Mouse (Mus musculus): ENCODE measurements around the gene Insl3. TPM values are rescaled to one million over a fixed set of nuclear protein-coding genes. Genes with fewer than 3 reads are reported as not detected.
"Not testable (repeated sequence)": the region's sequence is repeated elsewhere in the genome, so short reads cannot be mapped to it uniquely, and the experiment has no call there.

Gene Insl3
- polyA plus RNA-seq, 1 experiment = 0.13 TPM

DNA sequence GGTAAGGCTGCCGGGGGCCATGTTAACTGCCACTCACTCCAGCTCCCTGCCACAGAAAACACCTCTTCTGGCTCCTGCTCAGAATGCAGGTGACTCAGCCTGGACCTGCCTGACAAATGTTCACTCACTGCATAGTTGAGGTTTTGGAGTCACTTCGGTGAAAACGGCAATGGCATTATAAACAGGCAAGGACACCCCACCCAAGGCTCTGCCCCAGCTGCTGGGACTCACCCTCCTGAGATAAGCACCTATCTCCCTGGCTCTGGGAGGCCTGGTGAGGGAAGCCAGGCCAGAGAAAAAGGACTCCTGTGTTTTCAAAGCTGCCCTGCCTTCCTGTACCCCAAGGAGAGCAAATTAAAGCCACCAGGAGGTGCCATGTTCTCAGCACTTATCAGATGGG, 13.9 kb downstream of the Insl3 start:
- TF ChIP-seq MYOG (IDR thresholded peaks at IDR 0.05; ENCODE audit: control insufficient read depth in 1 of 3, insufficient read depth in 1 of 3, insufficient read length in 2 of 3, low read depth in 2 of 3) (peak in 1 of 3 experiments; percentile 3), TCF3 (IDR thresholded peaks at IDR 0.05; ENCODE audit: insufficient read length, low read depth) (no peak)
- Histone ChIP-seq H3K79me2 (ENCODE audit: control insufficient read depth, insufficient read depth) (no peaks in the 10 kb centered on the region), H3K36me3 (ENCODE audit: control insufficient read depth, insufficient read depth) (no peaks in the 10 kb centered on the region), H3K27me3 (ENCODE audit: control insufficient read depth, insufficient read depth, insufficient read length) (peaks cover 6% of the 10 kb centered on the region), H3K4me3 (no peak overlapping the region), H3ac (ENCODE audit: control insufficient read depth, insufficient read length) (no peak overlapping the region), H3K4me2 (ENCODE audit: low read depth) (no peak overlapping the region)

DNA sequence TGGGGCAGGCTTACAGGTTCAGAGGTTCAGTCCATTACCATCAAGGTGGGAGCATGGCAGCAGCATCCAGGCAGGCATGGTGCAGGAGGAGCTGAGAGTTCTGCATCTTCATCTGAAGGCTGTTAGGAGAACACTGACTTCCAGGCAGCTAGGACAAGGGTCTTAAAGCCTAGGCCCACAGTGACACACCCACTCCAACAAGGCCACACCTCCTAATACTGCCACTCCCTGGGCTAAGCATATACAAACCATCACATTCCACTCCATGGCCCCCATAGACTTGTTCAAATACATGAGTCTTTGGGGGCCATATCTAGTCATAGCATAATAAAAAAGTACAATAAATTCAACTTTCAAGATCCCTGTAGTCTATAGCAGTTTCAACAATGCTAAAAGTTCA, 14.4 kb downstream of the Insl3 start:
- not testable (repeated sequence) for H3K4me2 ChIP-seq (ENCODE audit: low read depth); H3K4me3 ChIP-seq; H3K79me2 ChIP-seq (ENCODE audit: control insufficient read depth, insufficient read depth); H3K36me3 ChIP-seq (ENCODE audit: control insufficient read depth, insufficient read depth); H3K27me3 ChIP-seq (ENCODE audit: control insufficient read depth, insufficient read depth, insufficient read length); H3ac ChIP-seq (ENCODE audit: control insufficient read depth, insufficient read length)

DNA sequence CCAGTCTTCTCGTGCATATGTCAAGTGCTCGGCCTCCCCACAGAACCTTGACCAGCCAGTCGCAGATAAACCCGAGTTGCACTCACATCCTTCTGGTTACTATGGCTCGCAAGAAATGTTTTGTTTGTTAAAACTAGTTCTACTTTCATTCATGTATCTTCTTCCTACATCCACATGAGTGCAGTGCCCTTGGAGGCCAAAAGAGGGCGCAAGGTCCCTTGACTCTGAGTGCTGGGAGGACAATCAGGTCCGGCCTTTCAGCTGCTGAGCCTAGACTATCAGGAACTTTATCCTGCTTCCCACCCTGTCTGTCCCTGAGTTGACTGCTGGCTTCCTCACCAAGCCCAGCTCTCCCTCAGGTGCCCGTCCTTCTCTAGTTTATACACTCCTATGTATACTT, 18.9 kb downstream of the Insl3 start:
- no peaks in the 10 kb centered on the region for H3K79me2 ChIP-seq (ENCODE audit: control insufficient read depth, insufficient read depth)
- no peak overlapping the region for H3ac ChIP-seq (ENCODE audit: control insufficient read depth, insufficient read length)
- no peaks in the 10 kb centered on the region for H3K36me3 ChIP-seq (ENCODE audit: control insufficient read depth, insufficient read depth)
- TF ChIP-seq SRF (IDR thresholded peaks at IDR 0.05; ENCODE audit: control insufficient read depth, insufficient read length, low read depth) (no peak), POLR2A (IDR thresholded peaks at IDR 0.05; ENCODE audit: insufficient read length, low read depth) (no peak), USF1 (IDR thresholded peaks at IDR 0.05; ENCODE audit: low read depth) (no peak), REST (IDR thresholded peaks at IDR 0.05; ENCODE audit: insufficient read depth, insufficient read length) (no peak), TCF3 (IDR thresholded peaks at IDR 0.05; ENCODE audit: insufficient read length, low read depth) (no peak), TCF12 (IDR thresholded peaks at IDR 0.05; ENCODE audit: insufficient read depth, poor library complexity, severe bottlenecking) (no peak), MYOG (IDR thresholded peaks at IDR 0.05; ENCODE audit: control insufficient read depth in 1 of 3, insufficient read depth in 1 of 3, insufficient read length in 2 of 3, low read depth in 2 of 3) (no peak), E2F4 (IDR thresholded peaks at IDR 0.05; ENCODE audit: insufficient read depth) (no peak), CEBPB (IDR thresholded peaks at IDR 0.05; ENCODE audit: insufficient read depth, poor library complexity, severe bottlenecking) (no peak), MAX (IDR thresholded peaks at IDR 0.05; ENCODE audit: low read depth) (no peak), MYOD1 (IDR thresholded peaks at IDR 0.05; ENCODE audit: control insufficient read depth in 1 of 3, insufficient read length in 2 of 3, low read depth in 2 of 3) (no peak), POLR2AphosphoS2 (IDR thresholded peaks at IDR 0.05; ENCODE audit: insufficient read length, low read depth) (no peak)
- peaks cover 24% of the 10 kb centered on the region for H3K27me3 ChIP-seq (ENCODE audit: control insufficient read depth, insufficient read depth, insufficient read length)
- no peak overlapping the region for H3K4me2 ChIP-seq (ENCODE audit: low read depth)
- no peak overlapping the region for H3K4me3 ChIP-seq

DNA sequence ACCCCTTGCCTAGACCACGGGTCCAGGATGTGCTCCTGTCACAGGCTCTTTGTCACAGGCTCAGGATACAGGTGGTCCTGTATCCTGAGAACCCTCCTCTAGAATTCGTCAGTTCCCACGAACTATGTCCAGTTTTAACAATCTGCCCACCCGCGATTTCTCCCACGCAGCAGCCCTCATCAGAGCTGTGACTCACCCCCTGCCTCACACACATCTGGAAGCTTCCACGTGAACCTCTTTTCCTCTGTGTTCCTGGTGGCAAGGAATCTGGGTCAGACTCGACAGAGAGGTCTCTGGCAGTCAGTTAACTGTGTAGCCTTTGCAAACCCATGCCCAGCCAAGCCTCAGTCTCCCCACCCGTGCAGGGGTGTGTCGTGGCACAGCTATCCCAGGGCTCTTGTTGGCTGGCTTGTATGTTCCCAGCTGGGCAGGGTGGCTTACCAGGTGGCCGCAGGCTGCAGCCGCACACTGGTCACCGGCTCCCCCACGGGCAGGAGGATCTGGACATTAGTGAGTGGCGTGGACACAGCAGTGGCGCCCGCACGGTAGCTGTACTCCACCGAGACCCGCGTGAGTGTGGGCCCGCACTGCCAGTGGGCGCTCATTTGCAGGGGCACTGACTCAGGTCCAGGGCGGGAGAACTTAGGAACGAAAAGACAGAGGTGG, 20.3 kb downstream of the Insl3 start:
- Histone ChIP-seq H3ac (ENCODE audit: control insufficient read depth, insufficient read length) (no peak overlapping the region), H3K4me2 (ENCODE audit: low read depth) (no peak overlapping the region), H3K4me3 (no peak overlapping the region), H3K36me3 (ENCODE audit: control insufficient read depth, insufficient read depth) (no peaks in the 10 kb centered on the region), H3K27me3 (ENCODE audit: control insufficient read depth, insufficient read depth, insufficient read length) (peaks cover 24% of the 10 kb centered on the region), H3K79me2 (ENCODE audit: control insufficient read depth, insufficient read depth) (no peaks in the 10 kb centered on the region)
- no peak for TF ChIP-seq MYOG (IDR thresholded peaks at IDR 0.05; ENCODE audit: control insufficient read depth in 1 of 3, insufficient read depth in 1 of 3, insufficient read length in 2 of 3, low read depth in 2 of 3)
- TF ChIP-seq TCF12 (IDR thresholded peaks at IDR 0.05; ENCODE audit: insufficient read depth, poor library complexity, severe bottlenecking) = no peak
- no peak for TF ChIP-seq POLR2AphosphoS2 (IDR thresholded peaks at IDR 0.05; ENCODE audit: insufficient read length, low read depth)
- TF ChIP-seq USF1 (IDR thresholded peaks at IDR 0.05; ENCODE audit: low read depth) = no peak
- TF ChIP-seq CEBPB (IDR thresholded peaks at IDR 0.05; ENCODE audit: insufficient read depth, poor library complexity, severe bottlenecking) = no peak
- no peak for TF ChIP-seq REST (IDR thresholded peaks at IDR 0.05; ENCODE audit: insufficient read depth, insufficient read length)
- no peak for TF ChIP-seq TCF3 (IDR thresholded peaks at IDR 0.05; ENCODE audit: insufficient read length, low read depth)
- TF ChIP-seq E2F4 (IDR thresholded peaks at IDR 0.05; ENCODE audit: insufficient read depth) = no peak
- no peak for TF ChIP-seq SRF (IDR thresholded peaks at IDR 0.05; ENCODE audit: control insufficient read depth, insufficient read length, low read depth)

DNA sequence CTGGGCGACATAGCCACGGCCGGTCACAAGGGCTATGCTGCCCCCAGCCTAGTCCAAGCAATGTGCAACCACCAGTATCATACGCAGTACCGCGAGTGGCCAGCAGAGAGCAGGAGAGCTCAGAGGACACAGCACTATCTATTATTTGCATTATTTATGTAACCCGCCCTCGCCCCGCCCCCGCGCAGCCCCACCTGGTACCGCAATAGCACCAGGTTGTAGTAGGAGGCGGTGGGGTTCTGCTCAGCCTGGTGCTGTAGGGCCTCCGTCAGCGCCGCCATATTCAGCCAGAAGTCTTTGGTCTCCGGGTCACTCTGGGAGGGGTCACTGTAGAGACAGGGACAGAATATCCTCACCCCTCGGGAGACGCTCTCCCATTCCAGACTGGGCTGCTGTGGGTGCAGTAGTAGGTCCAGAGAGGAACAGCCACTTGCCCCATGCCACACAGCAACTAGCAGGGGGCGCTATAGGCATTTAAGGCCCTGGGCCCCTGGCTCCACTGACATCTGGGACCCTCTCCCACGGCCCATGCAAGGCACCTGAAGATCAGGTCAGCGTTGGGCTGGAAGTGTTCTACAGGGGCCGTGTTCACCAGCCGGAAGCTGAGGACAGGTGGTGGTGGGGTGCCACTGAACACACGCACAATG, 20.9 kb downstream of the Insl3 start:
- TF ChIP-seq SRF (IDR thresholded peaks at IDR 0.05; ENCODE audit: control insufficient read depth, insufficient read length, low read depth) = no peak
- TF ChIP-seq CEBPB (IDR thresholded peaks at IDR 0.05; ENCODE audit: insufficient read depth, poor library complexity, severe bottlenecking) = no peak
- no peak for TF ChIP-seq USF1 (IDR thresholded peaks at IDR 0.05; ENCODE audit: low read depth)
- no peak for TF ChIP-seq E2F4 (IDR thresholded peaks at IDR 0.05; ENCODE audit: insufficient read depth)
- no peak for TF ChIP-seq MYOD1 (IDR thresholded peaks at IDR 0.05; ENCODE audit: control insufficient read depth in 1 of 3, insufficient read length in 2 of 3, low read depth in 2 of 3)
- TF ChIP-seq POLR2A (IDR thresholded peaks at IDR 0.05; ENCODE audit: insufficient read length, low read depth) = no peak
- TF ChIP-seq MAX (IDR thresholded peaks at IDR 0.05; ENCODE audit: low read depth) = no peak
- TF ChIP-seq POLR2AphosphoS2 (IDR thresholded peaks at IDR 0.05; ENCODE audit: insufficient read length, low read depth) = no peak
- TF ChIP-seq TCF3 (IDR thresholded peaks at IDR 0.05; ENCODE audit: insufficient read length, low read depth) = no peak
- TF ChIP-seq MYOG (IDR thresholded peaks at IDR 0.05; ENCODE audit: control insufficient read depth in 1 of 3, insufficient read depth in 1 of 3, insufficient read length in 2 of 3, low read depth in 2 of 3) = no peak
- no peak for TF ChIP-seq REST (IDR thresholded peaks at IDR 0.05; ENCODE audit: insufficient read depth, insufficient read length)
- no peak for TF ChIP-seq TCF12 (IDR thresholded peaks at IDR 0.05; ENCODE audit: insufficient read depth, poor library complexity, severe bottlenecking)
- no peaks in the 10 kb centered on the region for H3K79me2 ChIP-seq (ENCODE audit: control insufficient read depth, insufficient read depth)
- H3K4me2 ChIP-seq (ENCODE audit: low read depth) = no peak overlapping the region
- peaks cover 24% of the 10 kb centered on the region for H3K27me3 ChIP-seq (ENCODE audit: control insufficient read depth, insufficient read depth, insufficient read length)
- no peaks in the 10 kb centered on the region for H3K36me3 ChIP-seq (ENCODE audit: control insufficient read depth, insufficient read depth)
- H3ac ChIP-seq (ENCODE audit: control insufficient read depth, insufficient read length) = no peak overlapping the region
- no peak overlapping the region for H3K4me3 ChIP-seq

Measured in myocyte (in vitro differentiated cells).